Mouse (Mus musculus): ENCODE data around the gene Pnrc2. TPM values are rescaled to one million over a fixed set of nuclear protein-coding genes. Genes with fewer than 3 reads are reported as not detected.

Pnrc2 gene
- total RNA-seq, 2 experiments from 2014 or later = 106 TPM

- ATAC-seq (replicated peaks; ENCODE audit: low FRiP score, poor library complexity, severe bottlenecking) = 0 out of 2 replicates have a peak, but pooled peaks have one; percentile 7
These were observed 21.5 kb upstream of the Pnrc2 start, which contains the start of gene Cnr2 for GRCm38 (mm10) chr4:135895071-135895571. Cnr2 (plus strand) TSS chr4:135895394.

GRCm38 (mm10) chr4:135892884-135893283 is 19.2 kb upstream of the Pnrc2 start:
- ATAC-seq (replicated peaks; ENCODE audit: low FRiP score, poor library complexity, severe bottlenecking) = no peak

- ATAC-seq (replicated peaks; ENCODE audit: low FRiP score, poor library complexity, severe bottlenecking) = no peak
These were observed 17.9 kb upstream of the Pnrc2 start for GRCm38 (mm10) chr4:135891539-135891938.

GRCm38 (mm10) chr4:135889884-135890283 is 16.2 kb upstream of the Pnrc2 start:
- ATAC-seq (replicated peaks; ENCODE audit: low FRiP score, poor library complexity, severe bottlenecking) = peak; percentile 76

GRCm38 (mm10) chr4:135889146-135889883 is 15.7 kb upstream of the Pnrc2 start:
- ATAC-seq (replicated peaks; ENCODE audit: low FRiP score, poor library complexity, severe bottlenecking) = no peak

GRCm38 (mm10) chr4:135888448-135889057 is 14.9 kb upstream of the Pnrc2 start:
- ATAC-seq (replicated peaks; ENCODE audit: low FRiP score, poor library complexity, severe bottlenecking) = no peak

- ATAC-seq (replicated peaks; ENCODE audit: low FRiP score, poor library complexity, severe bottlenecking) = no peak
These were observed 12.5 kb upstream of the Pnrc2 start for GRCm38 (mm10) chr4:135886184-135886583.

GRCm38 (mm10) chr4:135885676-135886075 is 12.0 kb upstream of the Pnrc2 start:
- no peak for ATAC-seq (replicated peaks; ENCODE audit: low FRiP score, poor library complexity, severe bottlenecking)

- no peak for ATAC-seq (replicated peaks; ENCODE audit: low FRiP score, poor library complexity, severe bottlenecking)
These were observed 10.9 kb upstream of the Pnrc2 start for GRCm38 (mm10) chr4:135884531-135884930.

- no peak for ATAC-seq (replicated peaks; ENCODE audit: low FRiP score, poor library complexity, severe bottlenecking)
These were observed 10.3 kb upstream of the Pnrc2 start for GRCm38 (mm10) chr4:135883881-135884516.

- no peak for ATAC-seq (replicated peaks; ENCODE audit: low FRiP score, poor library complexity, severe bottlenecking)
These were observed 9.8 kb upstream of the Pnrc2 start for GRCm38 (mm10) chr4:135883401-135883851.

- ATAC-seq (replicated peaks; ENCODE audit: low FRiP score, poor library complexity, severe bottlenecking) = no peak
These were observed 8.4 kb upstream of the Pnrc2 start for GRCm38 (mm10) chr4:135882023-135882422.

GRCm38 (mm10) chr4:135880576-135880975 is 6.9 kb upstream of the Pnrc2 start:
- no peak for ATAC-seq (replicated peaks; ENCODE audit: low FRiP score, poor library complexity, severe bottlenecking)

GRCm38 (mm10) chr4:135880018-135880417 is 6.4 kb upstream of the Pnrc2 start:
- ATAC-seq (replicated peaks; ENCODE audit: low FRiP score, poor library complexity, severe bottlenecking) = no peak

GRCm38 (mm10) chr4:135879021-135879420 is 5.4 kb upstream of the Pnrc2 start:
- ATAC-seq (replicated peaks; ENCODE audit: low FRiP score, poor library complexity, severe bottlenecking) = no peak

- ATAC-seq (replicated peaks; ENCODE audit: low FRiP score, poor library complexity, severe bottlenecking) = no peak
These were observed 4.1 kb upstream of the Pnrc2 start for GRCm38 (mm10) chr4:135877742-135878141.

GRCm38 (mm10) chr4:135876583-135877020 is 3.0 kb upstream of the Pnrc2 start:
- ATAC-seq (replicated peaks; ENCODE audit: low FRiP score, poor library complexity, severe bottlenecking) = peak; percentile 18; the same call in 1 of the 2 replicates

GRCm38 (mm10) chr4:135875991-135876582 is 2.4 kb upstream of the Pnrc2 start:
- 0 out of 2 replicates have a peak, but pooled peaks have one; percentile 8 for ATAC-seq (replicated peaks; ENCODE audit: low FRiP score, poor library complexity, severe bottlenecking)

GRCm38 (mm10) chr4:135875546-135875945 is 1.9 kb upstream of the Pnrc2 start:
- ATAC-seq (replicated peaks; ENCODE audit: low FRiP score, poor library complexity, severe bottlenecking) = no peak
